Mouse (Mus musculus): ENCODE data around the gene Dbh. TPM values are rescaled to one million over a fixed set of nuclear protein-coding genes. Genes with fewer than 3 reads are reported as not detected.
A peak's percentile ranks its signal among the peaks of the same experiment; 100 is the strongest.

The Dbh gene
- total RNA-seq, 1 experiment from 2014 or later = not detected

DNA sequence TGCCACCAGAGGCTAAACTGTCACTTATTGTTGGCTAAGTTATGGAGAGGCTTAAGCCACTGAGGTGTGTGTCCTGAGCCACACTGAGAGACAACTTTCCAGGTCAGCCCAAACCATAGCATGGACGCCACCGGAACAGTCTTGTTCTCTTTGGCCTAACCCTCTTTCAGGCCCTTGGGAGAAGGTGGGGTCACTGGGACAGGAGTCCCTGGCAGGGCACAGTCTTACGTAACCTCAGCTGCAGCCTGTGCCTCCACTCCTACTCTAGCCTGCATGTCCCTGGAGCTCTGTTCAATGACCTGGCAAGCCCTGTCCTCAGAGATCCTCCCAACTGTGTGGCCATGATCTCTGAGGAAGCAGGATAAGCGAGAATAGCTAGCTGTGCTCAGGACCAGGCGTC lies 42.1 kb downstream of the Dbh start:
- no peak for ATAC-seq (replicated peaks in 1 of 2; ENCODE audit: insufficient read depth in 1 of 2, low FRiP score in 2 of 2, low TSS enrichment in 1 of 2, low read depth in 1 of 2, poor library complexity in 2 of 2, severe bottlenecking in 2 of 2)

DNA sequence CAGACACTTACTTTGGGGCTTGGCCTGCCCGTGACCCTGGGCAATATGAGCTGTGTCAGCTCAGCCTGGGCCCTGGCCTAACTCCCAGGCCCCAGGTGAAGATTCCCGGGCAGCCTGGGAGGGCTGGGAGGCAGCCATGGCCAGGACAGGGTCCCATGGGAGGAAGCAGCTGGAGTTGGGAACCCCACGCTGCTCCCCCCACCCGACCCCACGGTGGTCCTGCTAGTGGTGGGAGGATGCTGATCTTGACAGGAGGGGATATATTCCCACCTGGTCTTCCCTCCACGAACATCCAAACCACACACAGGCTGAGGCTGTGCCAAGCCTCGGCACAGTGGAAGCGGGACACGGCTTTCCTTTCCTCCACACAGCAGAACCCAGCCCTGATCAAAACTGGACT lies 44.3 kb downstream of the Dbh start:
- ATAC-seq (replicated peaks in 1 of 2; ENCODE audit: insufficient read depth in 1 of 2, low FRiP score in 2 of 2, low TSS enrichment in 1 of 2, low read depth in 1 of 2, poor library complexity in 2 of 2, severe bottlenecking in 2 of 2) = no peak

DNA sequence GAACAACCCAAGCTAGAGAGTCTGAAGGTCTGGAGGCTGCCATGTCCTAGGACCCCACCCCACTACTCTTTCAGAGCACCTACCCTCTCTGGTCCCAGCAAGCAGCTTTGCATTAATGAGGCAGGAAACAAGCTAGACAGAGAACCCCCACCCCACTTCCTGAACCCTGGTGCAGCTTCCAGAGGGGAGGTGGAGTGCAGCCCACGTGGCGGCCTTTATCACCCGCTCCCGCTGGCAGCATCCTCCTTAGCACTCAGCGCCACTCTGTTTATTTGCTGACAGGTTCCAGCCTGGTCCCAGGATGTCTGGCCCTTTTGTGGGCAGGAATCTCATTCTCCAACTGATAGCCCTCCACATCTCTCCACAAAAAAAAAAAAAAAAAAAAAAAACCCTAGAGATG lies 44.8 kb downstream of the Dbh start:
- no peak for ATAC-seq (replicated peaks in 1 of 2; ENCODE audit: insufficient read depth in 1 of 2, low FRiP score in 2 of 2, low TSS enrichment in 1 of 2, low read depth in 1 of 2, poor library complexity in 2 of 2, severe bottlenecking in 2 of 2)

DNA sequence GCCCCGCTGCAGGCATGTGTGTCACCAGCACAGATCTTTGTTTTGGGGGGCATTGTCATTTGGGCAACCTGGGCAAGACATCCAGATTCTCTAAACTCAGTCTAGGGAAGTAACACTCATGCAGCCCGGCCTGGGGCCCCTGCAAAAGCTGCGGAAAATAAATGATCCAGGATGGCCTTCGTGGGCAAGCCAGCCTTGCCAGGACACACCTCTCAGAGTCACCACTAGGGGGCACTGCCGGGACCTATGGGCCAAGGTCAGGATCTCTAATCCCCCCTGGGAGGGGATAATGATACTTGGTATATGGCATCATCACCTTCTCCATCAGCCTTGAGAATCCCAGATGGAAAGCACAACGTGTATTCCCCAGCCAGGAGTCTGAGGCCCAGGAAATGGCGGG lies 45.2 kb downstream of the Dbh start:
- peak in 1 of 2 experiments; percentile 36; a peak in 1 of 4 replicates for ATAC-seq (replicated peaks in 1 of 2; ENCODE audit: insufficient read depth in 1 of 2, low FRiP score in 2 of 2, low TSS enrichment in 1 of 2, low read depth in 1 of 2, poor library complexity in 2 of 2, severe bottlenecking in 2 of 2)

DNA sequence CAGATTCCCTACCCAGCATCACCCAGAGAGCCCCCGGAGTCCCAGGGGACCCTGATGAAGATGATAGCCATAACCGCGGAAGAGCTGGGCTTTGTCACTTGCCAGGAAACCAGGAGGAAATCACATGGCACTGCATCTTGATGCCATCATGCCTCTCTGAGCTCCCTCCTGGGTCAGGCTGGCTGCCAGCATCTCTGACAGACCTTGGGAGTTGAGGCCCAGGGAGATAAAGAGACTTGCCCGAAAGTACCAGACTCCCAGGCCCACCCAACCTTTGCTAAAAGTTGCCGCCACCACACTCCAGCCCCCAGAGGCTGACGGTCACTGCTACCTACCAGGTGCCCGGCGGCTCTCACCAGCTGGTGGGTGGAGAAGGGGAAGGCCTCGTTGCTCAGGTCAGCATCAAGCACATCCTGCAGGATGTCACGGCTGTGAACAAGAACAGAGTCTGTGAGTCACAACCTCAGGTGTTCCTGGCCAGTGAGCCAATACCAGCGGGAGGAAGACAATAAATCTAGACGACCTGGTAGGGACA lies 45.7 kb downstream of the Dbh start:
- ATAC-seq (replicated peaks in 1 of 2; ENCODE audit: insufficient read depth in 1 of 2, low FRiP score in 2 of 2, low TSS enrichment in 1 of 2, low read depth in 1 of 2, poor library complexity in 2 of 2, severe bottlenecking in 2 of 2) = no peak

DNA sequence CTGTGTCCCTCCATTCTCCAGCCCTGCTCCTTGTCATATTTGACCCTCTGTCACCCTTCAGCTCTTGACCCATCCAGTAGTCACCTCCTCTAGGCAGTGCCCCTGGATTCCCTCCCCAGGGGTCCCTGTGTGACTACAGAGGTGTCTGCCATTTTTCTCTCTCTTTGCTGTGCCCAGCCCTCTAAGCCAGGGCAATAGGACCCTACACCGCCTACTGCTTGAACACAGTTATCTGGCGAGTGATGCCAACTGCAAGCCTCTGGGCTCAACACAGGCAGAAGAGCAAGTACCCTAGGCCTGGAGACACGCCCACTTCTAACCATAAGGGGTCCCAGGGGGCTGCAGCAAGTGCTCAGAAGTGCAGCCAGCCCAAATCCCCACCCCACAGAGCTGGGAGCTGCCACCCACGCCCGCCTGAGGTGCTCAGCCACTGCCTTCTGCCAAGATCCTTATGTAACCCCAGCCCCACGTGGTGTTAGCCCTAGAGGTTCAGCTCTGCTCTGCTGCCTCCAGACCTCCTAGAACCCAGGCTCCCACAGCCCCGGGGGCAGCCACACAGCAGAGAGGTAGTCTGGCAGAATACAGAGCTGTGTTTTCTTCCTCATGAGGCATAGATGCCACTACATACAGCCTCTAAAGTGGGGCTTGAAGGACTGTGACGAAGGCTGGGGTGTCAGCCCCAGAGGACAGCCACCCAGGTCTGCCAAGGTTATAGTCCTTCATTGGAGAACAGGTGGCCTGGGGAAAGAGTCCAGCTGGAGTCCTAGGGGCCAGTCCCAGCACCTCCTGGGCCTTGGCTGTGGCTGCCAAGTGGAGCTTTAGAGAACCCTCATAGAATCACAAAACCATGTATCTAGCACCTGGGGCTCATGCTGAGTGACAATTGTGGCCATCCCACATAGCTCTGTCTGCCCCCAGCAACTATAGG lies 47.2 kb downstream of the Dbh start:
- ATAC-seq (replicated peaks in 1 of 2; ENCODE audit: insufficient read depth in 1 of 2, low FRiP score in 2 of 2, low TSS enrichment in 1 of 2, low read depth in 1 of 2, poor library complexity in 2 of 2, severe bottlenecking in 2 of 2) = peak in 1 of 2 experiments; percentile 33; a peak in 1 of 4 replicates

DNA sequence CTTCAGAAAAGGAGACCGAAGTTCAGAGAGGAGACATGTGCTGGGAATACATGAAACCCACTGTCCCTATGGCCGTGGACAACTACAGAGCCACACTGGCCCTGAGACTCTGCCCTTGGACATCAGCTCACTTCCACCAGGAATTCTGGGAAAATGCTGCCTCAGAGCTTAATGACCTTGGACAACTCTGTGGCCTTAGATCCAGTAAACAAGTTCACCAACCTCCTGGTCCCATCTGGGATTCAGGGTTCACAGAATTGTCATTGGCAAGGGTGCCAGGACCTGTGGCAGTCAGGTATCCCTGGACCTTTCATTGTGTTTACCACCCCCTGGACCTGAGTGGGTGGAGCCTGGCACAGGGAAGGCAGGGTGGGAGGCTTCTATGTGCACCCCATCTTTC lies 50.5 kb downstream of the Dbh start:
- no peak for ATAC-seq (replicated peaks in 1 of 2; ENCODE audit: insufficient read depth in 1 of 2, low FRiP score in 2 of 2, low TSS enrichment in 1 of 2, low read depth in 1 of 2, poor library complexity in 2 of 2, severe bottlenecking in 2 of 2)

DNA sequence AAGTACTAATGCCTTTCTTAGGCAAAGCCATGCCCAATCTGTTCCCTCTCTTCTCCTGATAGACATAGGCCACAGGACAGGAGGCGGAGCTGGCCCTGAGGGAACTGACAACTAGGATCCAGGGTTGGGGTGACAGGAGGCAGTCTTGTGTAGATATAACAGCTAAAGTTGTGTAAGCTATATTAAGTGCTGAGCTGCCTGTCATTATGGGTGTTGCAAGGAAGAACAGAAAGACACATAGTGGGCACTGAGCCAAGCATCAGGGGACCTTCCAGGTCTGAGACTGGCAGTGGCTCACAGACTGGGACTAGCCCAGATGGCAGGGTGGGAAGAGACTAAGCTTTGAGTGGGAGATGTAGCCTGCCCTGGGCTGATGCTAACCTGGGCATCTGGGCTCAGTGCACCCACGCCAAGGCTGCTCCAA lies 53.1 kb downstream of the Dbh start:
- ATAC-seq (replicated peaks in 1 of 2; ENCODE audit: insufficient read depth in 1 of 2, low FRiP score in 2 of 2, low TSS enrichment in 1 of 2, low read depth in 1 of 2, poor library complexity in 2 of 2, severe bottlenecking in 2 of 2) = no peak

DNA sequence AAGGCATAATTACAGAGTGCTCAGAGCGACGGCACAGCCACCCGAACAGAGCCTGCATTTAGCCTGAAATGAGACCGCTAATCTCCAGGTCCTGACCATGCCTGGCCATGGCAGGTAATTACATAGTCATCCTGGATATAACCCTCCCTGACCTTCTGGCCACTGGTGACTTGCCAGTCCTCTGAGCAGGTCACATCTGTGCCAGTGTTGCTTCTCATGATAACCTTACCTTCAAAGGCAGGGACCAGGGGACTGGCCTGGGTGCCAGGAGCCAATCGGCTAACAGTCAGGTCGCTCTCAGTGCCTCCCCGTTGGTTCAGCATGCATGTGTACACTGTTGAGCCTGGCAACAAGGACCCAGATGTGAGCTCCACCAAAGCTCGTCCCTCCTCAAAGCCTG lies 53.5 kb downstream of the Dbh start:
- no peak for ATAC-seq (replicated peaks in 1 of 2; ENCODE audit: insufficient read depth in 1 of 2, low FRiP score in 2 of 2, low TSS enrichment in 1 of 2, low read depth in 1 of 2, poor library complexity in 2 of 2, severe bottlenecking in 2 of 2)

DNA sequence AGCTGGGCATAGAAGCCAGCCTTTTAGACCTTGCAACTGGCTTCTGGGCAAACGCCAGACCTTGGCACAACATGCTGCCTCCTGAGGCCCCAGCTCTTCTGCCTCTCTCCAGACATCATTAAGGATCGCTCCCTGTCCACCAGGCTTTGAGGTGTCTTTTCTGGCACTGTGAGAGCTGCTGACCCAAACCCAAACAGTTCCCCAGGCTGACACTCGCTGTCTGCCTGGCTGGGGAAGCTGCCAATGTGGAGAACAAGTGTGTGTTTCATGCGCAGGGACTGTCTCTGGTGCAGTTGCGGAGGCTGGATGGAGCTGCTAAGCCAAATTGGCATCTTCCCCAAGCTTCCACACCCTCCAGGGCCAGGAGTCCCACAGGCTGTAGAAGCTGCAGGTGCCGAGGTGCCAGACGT lies 58.0 kb downstream of the Dbh start:
- ATAC-seq (replicated peaks in 1 of 2; ENCODE audit: insufficient read depth in 1 of 2, low FRiP score in 2 of 2, low TSS enrichment in 1 of 2, low read depth in 1 of 2, poor library complexity in 2 of 2, severe bottlenecking in 2 of 2) = no peak; a peak in 1 of 4 replicates

DNA sequence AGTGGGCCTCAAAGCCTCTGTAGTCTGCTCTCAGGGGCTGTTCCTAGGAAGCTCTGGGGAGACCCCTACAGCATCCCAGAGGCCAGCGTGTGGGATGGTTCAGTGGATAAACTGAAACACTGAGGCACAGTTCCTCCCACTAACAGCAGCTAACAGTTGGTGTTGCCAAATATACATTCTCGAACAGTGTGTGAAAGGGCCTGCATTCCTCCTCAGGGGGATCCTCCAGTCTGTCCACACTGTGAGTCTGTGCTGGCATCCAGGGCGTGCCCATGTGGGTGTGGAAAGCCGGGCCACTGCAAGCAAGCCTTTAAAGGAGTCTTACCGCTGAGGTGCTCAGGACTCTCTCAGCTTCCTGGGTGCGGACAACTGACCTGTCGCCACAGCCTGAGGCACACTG lies 61.5 kb downstream of the Dbh start:
- ATAC-seq (replicated peaks in 1 of 2; ENCODE audit: insufficient read depth in 1 of 2, low FRiP score in 2 of 2, low TSS enrichment in 1 of 2, low read depth in 1 of 2, poor library complexity in 2 of 2, severe bottlenecking in 2 of 2) = no peak

DNA sequence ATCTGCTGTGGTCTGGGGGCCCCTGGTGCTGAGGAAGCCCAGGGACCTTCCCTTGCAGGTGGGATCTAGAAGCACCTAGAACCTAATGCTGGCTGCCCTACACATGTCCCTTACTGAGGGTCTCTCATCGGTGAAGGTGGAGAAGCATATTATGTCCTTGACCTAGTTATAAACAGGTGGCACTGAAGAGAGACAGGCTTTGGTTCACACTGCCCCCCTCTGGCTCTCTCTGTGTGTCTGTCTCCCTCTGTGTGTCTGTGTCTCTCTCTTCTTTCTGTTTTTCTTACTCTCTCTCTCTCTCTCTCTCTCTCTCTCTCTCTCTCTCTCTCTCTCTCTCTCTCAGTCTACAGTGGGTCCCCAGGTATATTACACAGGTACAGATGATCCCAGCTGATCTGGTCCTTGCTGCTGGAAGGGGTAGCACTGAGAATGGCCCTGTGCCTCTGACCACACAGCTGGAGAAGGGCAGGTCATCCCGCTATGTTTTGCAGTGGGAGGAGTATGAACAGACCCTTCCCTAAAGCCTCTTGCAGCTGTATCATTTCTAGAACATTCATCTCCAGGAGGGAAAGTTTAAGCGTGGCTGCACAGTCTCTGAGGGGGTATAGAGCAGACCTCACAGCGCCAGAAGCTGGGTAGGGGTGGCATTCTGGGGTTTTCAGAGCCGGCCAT lies 63.9 kb downstream of the Dbh start:
- ATAC-seq (replicated peaks in 1 of 2; ENCODE audit: insufficient read depth in 1 of 2, low FRiP score in 2 of 2, low TSS enrichment in 1 of 2, low read depth in 1 of 2, poor library complexity in 2 of 2, severe bottlenecking in 2 of 2) = no peak

DNA sequence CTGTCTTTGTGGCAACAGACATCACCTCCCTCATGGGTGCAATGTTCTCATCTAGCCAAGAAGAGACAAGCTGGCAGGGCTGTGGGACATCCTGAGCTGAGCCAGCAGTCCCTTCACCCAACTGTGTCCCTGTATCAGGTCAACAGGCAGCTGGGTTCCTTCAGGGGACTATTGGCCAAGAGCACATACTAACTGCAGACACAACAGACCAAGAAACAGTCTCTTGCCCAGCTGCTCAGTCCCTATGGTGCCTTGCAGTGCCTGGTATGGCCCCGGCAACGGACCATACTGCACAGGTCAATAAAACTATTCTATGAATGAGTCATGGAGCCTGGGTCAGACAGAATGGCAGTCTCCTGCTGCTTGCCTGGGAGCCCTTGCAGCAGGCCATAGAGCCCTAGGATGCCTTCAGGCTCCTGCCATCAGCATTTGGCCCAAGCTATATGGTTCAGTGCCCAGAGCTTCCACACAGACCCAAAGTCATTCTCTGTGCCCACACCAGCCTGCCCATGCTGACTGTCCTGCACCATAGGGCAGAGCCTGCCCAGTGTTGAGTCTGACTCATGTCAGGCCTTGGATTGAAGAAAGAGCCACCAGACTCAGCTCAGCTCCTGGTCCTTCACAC lies 64.6 kb downstream of the Dbh start:
- no peak for ATAC-seq (replicated peaks in 1 of 2; ENCODE audit: insufficient read depth in 1 of 2, low FRiP score in 2 of 2, low TSS enrichment in 1 of 2, low read depth in 1 of 2, poor library complexity in 2 of 2, severe bottlenecking in 2 of 2)

DNA sequence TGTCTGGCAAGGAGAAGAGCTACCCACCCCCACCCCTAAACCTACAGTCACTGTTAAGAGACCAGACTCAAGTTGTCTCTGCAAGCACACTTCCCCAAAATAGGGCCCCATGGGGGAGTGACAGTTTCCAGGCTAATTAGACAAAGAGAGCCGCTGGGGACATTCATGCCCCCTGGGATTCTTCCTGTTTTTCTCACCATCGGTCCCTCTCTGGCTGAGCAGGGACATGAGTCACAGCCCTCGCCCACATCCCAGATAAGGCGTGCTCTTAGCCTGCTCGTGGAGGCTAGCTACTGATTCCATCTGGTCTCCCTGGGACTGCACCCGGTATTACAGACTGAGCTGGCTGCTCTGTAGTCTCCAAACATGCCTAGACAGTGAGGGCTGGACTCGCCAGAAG lies 67.3 kb downstream of the Dbh start:
- peak; percentile 25 to 43; a peak in 3 of 4 replicates for ATAC-seq (replicated peaks in 1 of 2; ENCODE audit: insufficient read depth in 1 of 2, low FRiP score in 2 of 2, low TSS enrichment in 1 of 2, low read depth in 1 of 2, poor library complexity in 2 of 2, severe bottlenecking in 2 of 2)

Other genes starting within 250 kb of the Dbh start
- gene Surf2, start 248.9 kb upstream of the Dbh start, total RNA-seq (2017) = 83.3 and 94.2 TPM in 2 replicates
- gene Surf1, start 248.7 kb upstream of the Dbh start, total RNA-seq (2017) = 60.8 and 67.5 TPM in 2 replicates
- 54.8 and 64.1 TPM in 2 replicates for gene Surf4, start 231.3 kb upstream of the Dbh start, total RNA-seq (2017)
- not detected in 2 replicates for gene Stkld1, start 231.2 kb upstream of the Dbh start, total RNA-seq (2017)
- gene Rexo4, start 200.8 kb upstream of the Dbh start, total RNA-seq (2017) = 93.1 and 120 TPM in 2 replicates
- gene Adamts13, start 191.8 kb upstream of the Dbh start, total RNA-seq (2017) = not detected in 2 replicates
- 5.8 and 7.4 TPM in 2 replicates for gene Cacfd1, start 155.3 kb upstream of the Dbh start, total RNA-seq (2017)
- 1.2 and 5.8 TPM in 2 replicates for gene Slc2a6, start 137.2 kb upstream of the Dbh start, total RNA-seq (2017)
- not detected in 2 replicates for gene Mymk, start 93.1 kb upstream of the Dbh start, total RNA-seq (2017)
- gene Adamtsl2, start 85.9 kb upstream of the Dbh start, total RNA-seq (2017) = 2.3 TPM in 1 of 2 replicates, not detected in the other
- not detected in 2 replicates for gene Fam163b, start 22.7 kb upstream of the Dbh start, total RNA-seq (2017)
- gene Sardh, start 83.1 kb downstream of the Dbh start, total RNA-seq (2017) = not detected in 2 replicates

Measured in hematopoietic stem cell, adult 5-6 weeks (primary cell).